Mouse (Mus musculus) ES-E14 (cell line): Measurements from ENCODE around the gene Med27. TPM values are rescaled to one million over a fixed set of nuclear protein-coding genes. Genes with fewer than 3 reads are reported as not detected.

Source experiments
- DNase-seq: peaks from one replicate; pipeline ENCODE4 v3.0.0-alpha.2; 2013; ENCODE audit warnings: low read depth, low spot score
- H3K27ac ChIP-seq: 2 replicates; pipeline ENCODE4 v1.5.1; 2012; ENCODE audit warnings: low read depth, mild to moderate bottlenecking, low read length, moderate library complexity, mixed read lengths; ENCODE audit not compliant: poor library complexity, insufficient read depth, severe bottlenecking
- H3K36me3 ChIP-seq: 2 replicates; pipeline ENCODE4 v1.6.1; 2012; ENCODE audit warnings: mild to moderate bottlenecking, low read length, moderate library complexity, mixed read lengths; ENCODE audit not compliant: control insufficient read depth, poor library complexity, insufficient read depth, severe bottlenecking
- H3K4me1 ChIP-seq, 2 experiments: fragments of 150-350 bp in 1 of 2; sonication (generic) in 1 of 2; 2 replicates each; pipeline ENCODE4 v1.6.1; 2012; ENCODE audit warnings: low read length in 2 of 2, mild to moderate bottlenecking in 1 of 2, mixed read lengths in 1 of 2; ENCODE audit not compliant: control insufficient read depth in 2 of 2, insufficient read depth in 2 of 2, poor library complexity in 1 of 2
- H3K4me3 ChIP-seq, 2 experiments: fragments of 150-350 bp in 1 of 2; sonication (generic) in 1 of 2; 2 replicates each; pipeline ENCODE4 v1.5.1; 2012; ENCODE audit warnings: low read length in 2 of 2, low read depth in 1 of 2, mild to moderate bottlenecking in 1 of 2, mixed read lengths in 1 of 2; ENCODE audit not compliant: insufficient read depth in 1 of 2, poor library complexity in 1 of 2, severe bottlenecking in 1 of 2
- H3K9ac ChIP-seq: 2 replicates; pipeline ENCODE4 v1.6.1; 2012; ENCODE audit warnings: low read depth, mild to moderate bottlenecking, low read length, mixed read lengths; ENCODE audit not compliant: poor library complexity, insufficient read depth, severe bottlenecking
- H3K9me3 ChIP-seq: fragments of 150-350 bp; sonication (generic); 2 replicates; pipeline ENCODE4 v1.6.1; 2012; ENCODE audit warnings: low read depth, mild to moderate bottlenecking, low read length; ENCODE audit not compliant: control insufficient read depth, insufficient read depth
- CHD2 ChIP-seq: IDR thresholded peaks from 2 replicates; pipeline ENCODE4 v1.6.1; 2014; ENCODE audit warnings: mild to moderate bottlenecking, low read depth, low read length, inconsistent platforms
- HCFC1 ChIP-seq: IDR thresholded peaks from 2 replicates; pipeline ENCODE4 v1.6.1; 2012; ENCODE audit warnings: low read length, inconsistent platforms, borderline replicate concordance; ENCODE audit not compliant: insufficient read depth
- MAFK ChIP-seq: IDR thresholded peaks from 2 replicates; pipeline ENCODE4 v1.6.1; 2014; ENCODE audit warnings: mild to moderate bottlenecking, low read depth, low read length, inconsistent platforms; ENCODE audit not compliant: insufficient read depth
- ZC3H11A ChIP-seq: IDR thresholded peaks from 2 replicates; pipeline ENCODE4 v1.6.1; 2012; ENCODE audit warnings: low read depth, mild to moderate bottlenecking, inconsistent platforms, low read length, borderline replicate concordance
- ZNF384 ChIP-seq: IDR thresholded peaks from 2 replicates; pipeline ENCODE4 v1.6.1; 2012; ENCODE audit warnings: low read depth, low read length, inconsistent platforms
- in situ Hi-C, 2 experiments: fragments of 600-800 bp; cut with MboI; formaldehyde crosslinking; loops; one replicate each; pipeline ENCODE4 v1.15.1; 2025; ENCODE audit warnings: low sequenced_read_pairs in 2 of 2, inconsistent platforms in 1 of 2; ENCODE audit not compliant: unreplicated experiment in 2 of 2
- total RNA-seq: library from RNA; depleted of rRNA; stranded (reverse); fragments of 300-350 nt; gene quantifications from 2 replicates; pipeline ENCODE4 v1.2.3, GENCODE M21; 2012

Gene Med27
- total RNA-seq, 1 experiment, result 25.6 TPM

- Histone ChIP-seq H3K9me3 (no peaks in the 10 kb centered on the region), H3K4me3 (no peak overlapping the region), H3K27ac (no peak overlapping the region), H3K4me1 (peaks cover 14 to 36% of the 10 kb centered on the region in 2 experiments), H3K36me3 (no peaks in the 10 kb centered on the region), H3K9ac (no peak overlapping the region)
- TF ChIP-seq CHD2, result no peak
- TF ChIP-seq MAFK, result no peak
- TF ChIP-seq HCFC1, result no peak
- TF ChIP-seq ZC3H11A, result no peak
- no peak for TF ChIP-seq ZNF384
- in situ Hi-C loops, result no loop called here
- DNase-seq, result peak; percentile 40
Measured at GRCm38 (mm10) chr2:29500601-29501350, 154.2 kb downstream of the Med27 start.

GRCm38 (mm10) chr2:29501381-29501780 lies 154.8 kb downstream of the Med27 start:
- Histone ChIP-seq H3K4me3 (no peak overlapping the region), H3K9me3 (no peaks in the 10 kb centered on the region), H3K9ac (no peak overlapping the region), H3K36me3 (no peaks in the 10 kb centered on the region), H3K4me1 (peaks cover 14 to 36% of the 10 kb centered on the region in 2 experiments), H3K27ac (no peak overlapping the region)
- no peak for TF ChIP-seq ZNF384
- no peak for TF ChIP-seq ZC3H11A
- TF ChIP-seq MAFK, result no peak
- no peak for TF ChIP-seq HCFC1
- no peak for TF ChIP-seq CHD2
- DNase-seq, result peak; percentile 3
- in situ Hi-C loops, result no loop called here

GRCm38 (mm10) chr2:29504848-29505247 lies 158.2 kb downstream of the Med27 start:
- Histone ChIP-seq H3K9ac (no peak overlapping the region), H3K36me3 (no peaks in the 10 kb centered on the region), H3K4me1 (peaks cover 13 to 37% of the 10 kb centered on the region in 2 experiments), H3K27ac (no peak overlapping the region), H3K9me3 (no peaks in the 10 kb centered on the region), H3K4me3 (no peak overlapping the region)
- in situ Hi-C loops, result no loop called here
- no peak for DNase-seq
- no peak for TF ChIP-seq CHD2

- H3K4me3 ChIP-seq, result no peak overlapping the region
- H3K27ac ChIP-seq, result no peak overlapping the region
- H3K4me1 ChIP-seq, result peaks cover 4 to 30% of the 10 kb centered on the region in 2 experiments; a peak in 3 of 4 replicates
- H3K9ac ChIP-seq, result no peak overlapping the region
- no peaks in the 10 kb centered on the region for H3K9me3 ChIP-seq
- H3K36me3 ChIP-seq, result no peaks in the 10 kb centered on the region
- TF ChIP-seq ZNF384, result no peak
- TF ChIP-seq HCFC1, result no peak
- TF ChIP-seq MAFK, result no peak
- TF ChIP-seq CHD2, result no peak
- TF ChIP-seq ZC3H11A, result no peak
- DNase-seq, result no peak
- in situ Hi-C loops, result no loop called here
Measured at GRCm38 (mm10) chr2:29506411-29506810, 159.8 kb downstream of the Med27 start.

- TF ChIP-seq HCFC1 (no peak), CHD2 (no peak), MAFK (no peak), ZC3H11A (no peak), ZNF384 (no peak)
- Histone ChIP-seq H3K4me3 (no peak overlapping the region), H3K9ac (no peak overlapping the region), H3K4me1 (peaks cover 2 to 12% of the 10 kb centered on the region in 2 experiments; a peak in 2 of 4 replicates), H3K9me3 (no peaks in the 10 kb centered on the region), H3K36me3 (no peaks in the 10 kb centered on the region), H3K27ac (no peak overlapping the region)
- in situ Hi-C loops, result no loop called here
- DNase-seq, result no peak
Measured at GRCm38 (mm10) chr2:29513131-29513530, 166.5 kb downstream of the Med27 start.
